Mouse (Mus musculus) spleen, embryonic (tissue): ENCODE data around the gene Lax1.

ENCODE experiments used
- CTCF ChIA-PET: fragments of 350-600 bp; sonication (Branson Sonifier 250); formaldehyde crosslinking; loops from one replicate; lab custom pipeline; 2022; lab: Charles Lee

Gene Lax1

DNA sequence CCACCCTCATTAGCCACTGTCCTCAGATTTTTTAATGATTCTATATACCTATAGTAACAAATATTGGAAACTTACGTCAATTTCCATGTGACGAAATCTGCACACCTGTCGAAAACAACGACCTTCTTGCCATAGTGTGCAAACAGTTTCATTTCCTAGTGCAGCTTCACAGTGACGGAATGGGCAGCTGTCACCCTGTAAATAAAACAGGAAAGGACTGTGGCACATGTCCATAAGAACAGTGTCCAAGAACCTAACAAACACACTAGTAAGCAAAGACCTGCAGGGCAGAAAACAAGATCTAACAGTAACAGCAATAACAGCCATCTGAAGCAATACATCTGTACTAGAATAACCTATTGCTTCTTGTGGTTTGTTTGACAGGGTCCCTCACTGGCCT is 44.3 kb downstream of the Lax1 start:
- CTCF ChIA-PET = no interaction called here

DNA sequence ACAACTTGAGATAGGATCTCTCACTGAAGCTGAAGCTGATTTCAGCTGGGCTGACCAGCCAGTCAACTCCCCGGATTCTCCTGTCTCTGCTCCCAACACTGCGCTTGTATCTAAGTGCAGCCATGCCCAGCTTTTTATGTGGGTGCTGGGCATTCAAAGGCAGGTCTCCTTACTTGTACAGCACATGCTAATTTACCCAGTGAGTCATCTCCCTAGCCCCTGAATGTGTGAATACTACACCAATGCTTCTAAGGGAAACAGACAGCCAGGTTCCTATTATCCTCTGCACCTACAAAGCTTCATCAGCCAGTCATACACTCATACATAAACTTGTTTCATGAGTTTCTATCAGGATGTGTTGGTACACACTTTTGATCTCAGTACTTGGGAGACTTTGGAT is 48.7 kb downstream of the Lax1 start:
- CTCF ChIA-PET = no interaction called here

DNA sequence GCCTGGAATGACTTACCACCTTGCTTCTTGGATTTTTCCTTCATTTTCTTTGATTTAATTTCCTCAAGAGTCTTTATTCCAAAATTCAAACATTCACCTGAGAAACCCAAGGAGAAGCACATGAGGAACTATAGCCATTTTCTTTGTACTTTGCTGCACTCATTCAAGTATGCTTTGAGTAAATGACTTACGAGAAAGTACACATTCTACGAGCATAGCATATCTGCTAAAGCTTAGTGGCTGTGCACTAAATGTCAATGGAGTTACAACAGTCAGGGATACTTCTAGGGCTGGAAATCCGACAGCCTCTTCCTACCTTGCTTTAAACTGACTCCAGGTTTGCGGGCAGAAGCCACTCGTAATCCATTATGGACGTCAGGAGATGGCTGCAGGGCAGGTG is 51.4 kb downstream of the Lax1 start:
- CTCF ChIA-PET = no interaction called here

DNA sequence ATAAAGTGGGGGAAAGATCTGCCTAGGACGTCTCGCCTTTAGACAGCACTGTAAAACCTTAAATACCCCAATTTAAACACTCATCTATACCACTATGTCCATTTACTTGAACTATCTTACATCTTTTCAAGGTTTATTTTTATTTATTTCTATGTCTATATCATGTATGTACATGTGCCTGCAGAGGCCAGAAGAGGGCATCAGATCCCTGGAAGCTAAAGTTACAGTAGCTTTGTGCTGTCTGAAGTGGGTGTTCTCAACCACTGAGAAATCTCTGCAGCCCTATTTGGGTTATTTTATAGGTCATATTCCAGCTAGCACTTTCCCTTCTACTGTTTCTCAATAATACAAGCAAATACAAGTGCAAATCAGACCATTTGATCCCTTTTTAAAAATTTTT is 57.7 kb downstream of the Lax1 start:
- CTCF ChIA-PET = no interaction called here
